Mouse (Mus musculus) left cerebral cortex, adult 11 months (tissue): Measurements from ENCODE around the gene Cep19.

ENCODE experiments used
- DNase-seq: peaks from one replicate; pipeline ENCODE4 v3.0.0; 2022; ENCODE audit warnings: low spot score

Cep19 gene

GRCm38 (mm10) chr16:32144592-32144991 lies 45.0 kb downstream of the Cep19 start:
- DNase-seq = no peak

- DNase-seq = no peak
These were observed 48.1 kb downstream of the Cep19 start for GRCm38 (mm10) chr16:32147589-32148207.

- no peak for DNase-seq
These were observed 54.4 kb downstream of the Cep19 start for GRCm38 (mm10) chr16:32153976-32154375.

GRCm38 (mm10) chr16:32154437-32154836 lies 54.8 kb downstream of the Cep19 start:
- DNase-seq = peak; percentile 63

GRCm38 (mm10) chr16:32156719-32157118 lies 57.1 kb downstream of the Cep19 start:
- DNase-seq = no peak

- DNase-seq = no peak
These were observed 57.8 kb downstream of the Cep19 start for GRCm38 (mm10) chr16:32157369-32157768.
